Mouse (Mus musculus): ENCODE data around the gene Atp1a3. TPM values are rescaled to one million over a fixed set of nuclear protein-coding genes. Genes with fewer than 3 reads are reported as not detected.

Atp1a3 gene
- polyA plus RNA-seq, 1 experiment, result 5.6 TPM

DNA sequence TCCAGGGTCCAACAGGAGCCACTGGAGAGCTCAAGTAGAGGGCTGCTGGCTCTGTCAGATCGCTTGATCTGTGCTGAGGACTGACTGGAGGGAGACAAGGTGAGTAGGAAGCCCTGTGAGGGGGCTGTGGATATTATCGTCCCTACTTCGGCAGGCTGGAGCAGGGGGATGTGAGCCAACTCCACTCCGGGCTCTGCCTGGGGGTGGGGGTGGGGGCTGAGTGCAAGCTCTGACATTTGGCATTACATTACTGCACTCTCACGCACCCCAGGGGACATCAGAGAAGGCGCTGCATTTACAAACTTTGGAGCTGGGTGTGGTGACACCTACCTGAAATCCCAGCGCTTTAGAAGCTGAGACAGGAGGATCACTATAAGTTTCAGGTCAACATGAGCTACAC is 5.8 kb upstream of the Atp1a3 start:
- no peak overlapping the region for H3K4me3 ChIP-seq (ENCODE audit: control insufficient read depth, insufficient read depth, low read length)
- no peak for DNase-seq
- H3K4me1 ChIP-seq (replicated peaks; ENCODE audit: control insufficient read depth, insufficient read depth, low read length), result peaks cover 8% of the 10 kb centered on the region
- TF ChIP-seq CTCF (IDR thresholded peaks at IDR 0.05; ENCODE audit: borderline replicate concordance, control insufficient read depth, extremely low read depth, insufficient read depth, low read length, poor library complexity) (no peak), POLR2A (IDR thresholded peaks at IDR 0.05; ENCODE audit: control insufficient read depth, extremely low read depth, insufficient read depth, low read length, poor library complexity) (no peak)
- peaks cover 3% of the 10 kb centered on the region; the same call in 1 of the 2 replicates for H3K27me3 ChIP-seq (ENCODE audit: control insufficient read depth, insufficient read depth, low read length)
- 94% methylated on average over 7 of the region's 7 CpGs for WGBS
- no peak overlapping the region for H3K27ac ChIP-seq (ENCODE audit: control insufficient read depth, insufficient read depth, low read length)
- H3K36me3 ChIP-seq (ENCODE audit: control insufficient read depth, insufficient read depth, low read length), result no peaks in the 10 kb centered on the region

DNA sequence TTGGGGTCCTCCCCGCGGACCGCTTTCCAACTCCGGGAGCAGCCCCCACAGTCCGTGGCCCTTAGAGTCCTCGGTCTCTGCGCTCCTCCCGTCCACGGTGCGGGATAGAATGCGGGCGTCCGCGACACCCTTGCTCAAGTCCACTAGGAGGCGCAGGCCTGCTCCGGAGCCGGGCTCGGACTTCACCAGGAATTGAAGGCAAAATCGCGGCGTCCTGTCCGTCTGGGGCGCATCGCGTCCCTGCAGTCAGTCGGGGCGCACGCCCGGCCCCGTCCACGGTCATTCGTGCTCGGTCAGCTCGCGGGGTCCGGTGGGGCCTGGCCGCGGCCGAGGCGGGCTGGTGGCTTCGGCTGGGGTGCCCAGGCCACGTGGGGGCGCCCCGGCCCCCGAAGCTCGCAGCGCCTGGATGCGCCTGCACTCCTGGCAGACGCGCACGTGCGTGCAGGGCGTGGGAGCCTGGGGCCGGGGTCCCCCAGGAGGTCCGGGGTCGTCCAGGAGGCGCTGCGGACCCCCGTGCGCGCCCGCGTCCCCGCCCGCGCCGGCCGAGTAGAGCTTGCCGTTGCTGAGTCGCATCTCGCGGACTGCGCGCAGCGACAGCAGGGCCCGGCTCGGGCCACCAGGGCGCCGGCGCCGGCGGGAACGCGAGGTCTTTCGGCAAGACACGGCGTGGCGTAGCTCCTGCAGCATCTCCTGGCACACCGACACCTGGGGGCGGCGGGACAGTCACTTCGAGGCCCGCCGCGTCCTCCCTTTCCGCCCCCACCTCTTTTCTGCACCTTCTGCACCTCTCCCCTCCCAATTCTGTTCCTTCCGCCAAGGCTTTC is 4.5 kb upstream of the Atp1a3 start:
- Histone ChIP-seq H3K4me3 (ENCODE audit: control insufficient read depth, insufficient read depth, low read length) (peak overlapping the region; percentile 20), H3K27me3 (ENCODE audit: control insufficient read depth, insufficient read depth, low read length) (peaks cover 11% of the 10 kb centered on the region; the same call in 1 of the 2 replicates), H3K4me1 (replicated peaks; ENCODE audit: control insufficient read depth, insufficient read depth, low read length) (peaks cover 16% of the 10 kb centered on the region), H3K36me3 (ENCODE audit: control insufficient read depth, insufficient read depth, low read length) (no peaks in the 10 kb centered on the region), H3K27ac (ENCODE audit: control insufficient read depth, insufficient read depth, low read length) (no peak overlapping the region)
- peak; percentile 19 for DNase-seq
- WGBS, result 5% methylated on average over 96 of the region's 97 CpGs
- TF ChIP-seq CTCF (IDR thresholded peaks at IDR 0.05; ENCODE audit: borderline replicate concordance, control insufficient read depth, extremely low read depth, insufficient read depth, low read length, poor library complexity) (peak; percentile 77; the same call in 1 of the 2 replicates), POLR2A (IDR thresholded peaks at IDR 0.05; ENCODE audit: control insufficient read depth, extremely low read depth, insufficient read depth, low read length, poor library complexity) (no peak)

DNA sequence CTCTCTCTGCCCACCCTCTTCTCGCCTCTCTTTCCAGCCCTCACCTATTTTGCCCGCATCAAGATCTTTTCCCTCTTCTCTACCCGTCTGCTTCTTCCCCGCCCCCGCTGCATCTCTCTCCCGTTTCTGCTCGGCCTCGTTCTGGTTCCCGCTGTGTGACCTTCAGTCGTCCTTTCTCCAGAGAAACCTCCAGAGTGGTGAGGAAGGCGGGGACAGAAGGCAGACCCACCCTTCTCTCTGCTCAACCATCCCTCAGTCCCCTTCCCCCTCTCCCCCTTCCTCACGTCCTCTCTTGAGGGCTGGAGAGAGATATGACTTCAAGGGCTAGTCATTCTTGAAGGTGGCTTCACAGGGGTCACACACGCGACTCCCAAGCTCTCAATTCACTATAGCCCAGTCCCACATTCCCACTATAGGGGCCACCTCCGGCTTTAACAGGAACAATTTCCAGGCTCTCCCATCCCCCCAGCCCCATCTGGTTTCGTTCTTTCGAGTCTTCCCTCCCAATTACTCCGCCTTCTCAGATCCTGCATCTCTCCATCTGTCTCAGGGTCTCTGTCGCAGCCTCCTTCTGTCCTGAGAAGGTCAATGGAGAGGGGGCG is 3.4 kb upstream of the Atp1a3 start:
- TF ChIP-seq CTCF (IDR thresholded peaks at IDR 0.05; ENCODE audit: borderline replicate concordance, control insufficient read depth, extremely low read depth, insufficient read depth, low read length, poor library complexity) (no peak), POLR2A (IDR thresholded peaks at IDR 0.05; ENCODE audit: control insufficient read depth, extremely low read depth, insufficient read depth, low read length, poor library complexity) (no peak)
- Histone ChIP-seq H3K27me3 (ENCODE audit: control insufficient read depth, insufficient read depth, low read length) (peaks cover 11% of the 10 kb centered on the region; the same call in 1 of the 2 replicates), H3K36me3 (ENCODE audit: control insufficient read depth, insufficient read depth, low read length) (no peaks in the 10 kb centered on the region), H3K27ac (ENCODE audit: control insufficient read depth, insufficient read depth, low read length) (no peak overlapping the region), H3K4me3 (ENCODE audit: control insufficient read depth, insufficient read depth, low read length) (no peak overlapping the region), H3K4me1 (replicated peaks; ENCODE audit: control insufficient read depth, insufficient read depth, low read length) (peaks cover 18% of the 10 kb centered on the region)
- 30% methylated on average over 20 of the region's 20 CpGs for WGBS
- no peak for DNase-seq

DNA sequence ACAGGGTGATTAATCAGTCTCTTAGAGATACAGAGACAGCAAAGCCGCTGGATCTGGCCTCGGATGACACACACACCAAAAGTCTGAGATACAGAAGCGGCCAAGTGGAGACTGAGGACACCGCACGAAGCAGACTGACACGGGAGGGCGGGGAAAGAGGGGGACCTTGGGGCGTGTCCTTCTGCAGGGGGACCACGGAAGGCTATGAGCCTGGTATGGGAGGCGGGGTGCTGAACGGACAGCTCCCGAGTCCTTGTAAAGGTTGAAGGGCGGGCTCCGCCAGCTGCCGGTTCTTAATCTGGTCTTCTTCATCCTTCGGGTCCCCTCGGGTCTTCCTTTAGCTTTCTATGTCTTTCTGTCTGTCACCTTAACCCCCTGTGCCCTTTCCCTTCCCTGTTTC is 2.9 kb upstream of the Atp1a3 start:
- Histone ChIP-seq H3K27ac (ENCODE audit: control insufficient read depth, insufficient read depth, low read length) (no peak overlapping the region), H3K36me3 (ENCODE audit: control insufficient read depth, insufficient read depth, low read length) (no peaks in the 10 kb centered on the region), H3K4me3 (ENCODE audit: control insufficient read depth, insufficient read depth, low read length) (no peak overlapping the region), H3K27me3 (ENCODE audit: control insufficient read depth, insufficient read depth, low read length) (peaks cover 11% of the 10 kb centered on the region; the same call in 1 of the 2 replicates), H3K4me1 (replicated peaks; ENCODE audit: control insufficient read depth, insufficient read depth, low read length) (peaks cover 18% of the 10 kb centered on the region)
- TF ChIP-seq POLR2A (IDR thresholded peaks at IDR 0.05; ENCODE audit: control insufficient read depth, extremely low read depth, insufficient read depth, low read length, poor library complexity), result no peak
- no peak for TF ChIP-seq CTCF (IDR thresholded peaks at IDR 0.05; ENCODE audit: borderline replicate concordance, control insufficient read depth, extremely low read depth, insufficient read depth, low read length, poor library complexity)
- 3% methylated on average over 17 of the region's 17 CpGs for WGBS
- DNase-seq, result peak; percentile 72

DNA sequence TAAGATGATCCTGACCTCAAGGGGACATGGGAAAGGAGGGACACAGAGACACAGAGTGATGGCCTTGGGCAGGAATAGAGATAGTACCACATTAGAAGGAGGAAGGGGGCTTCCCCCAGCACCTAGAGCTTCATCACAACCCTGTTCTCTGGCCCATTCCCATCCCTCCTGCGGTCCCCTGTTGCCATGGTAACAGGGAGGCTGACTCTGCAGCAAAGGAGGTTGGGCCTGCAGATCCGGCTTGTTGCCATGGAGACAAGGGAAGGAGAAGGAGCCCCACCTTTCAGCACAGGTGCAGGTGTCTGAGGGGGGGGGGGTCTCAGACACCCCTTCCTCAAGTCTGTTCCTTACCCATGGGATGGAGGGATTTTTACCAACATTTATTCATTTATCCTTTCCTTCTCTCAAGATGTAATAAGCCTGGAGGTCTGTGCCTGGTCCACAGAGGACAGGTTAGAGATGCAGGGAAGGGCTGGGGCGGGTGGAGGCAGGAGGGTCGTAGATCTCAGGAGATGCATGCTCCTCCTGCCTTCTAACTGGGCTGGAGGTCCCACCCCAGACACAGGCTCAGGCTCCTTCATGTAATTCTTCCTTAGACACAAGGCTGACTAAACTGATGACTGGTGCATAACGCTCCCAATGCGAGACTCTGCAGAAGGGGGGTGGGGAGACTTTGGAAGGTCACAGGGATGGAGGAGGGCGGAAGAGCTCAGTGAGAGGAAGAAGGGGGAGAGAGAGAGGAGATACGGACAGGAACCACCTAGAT is 2.0 kb upstream of the Atp1a3 start:
- WGBS, result 54% methylated on average over 8 of the region's 8 CpGs
- H3K4me1 ChIP-seq (replicated peaks; ENCODE audit: control insufficient read depth, insufficient read depth, low read length), result peaks cover 18% of the 10 kb centered on the region
- no peak for DNase-seq
- no peak overlapping the region for H3K4me3 ChIP-seq (ENCODE audit: control insufficient read depth, insufficient read depth, low read length)
- no peak overlapping the region for H3K27ac ChIP-seq (ENCODE audit: control insufficient read depth, insufficient read depth, low read length)
- H3K27me3 ChIP-seq (ENCODE audit: control insufficient read depth, insufficient read depth, low read length), result peaks cover 11% of the 10 kb centered on the region; the same call in 1 of the 2 replicates
- no peaks in the 10 kb centered on the region for H3K36me3 ChIP-seq (ENCODE audit: control insufficient read depth, insufficient read depth, low read length)
- TF ChIP-seq CTCF (IDR thresholded peaks at IDR 0.05; ENCODE audit: borderline replicate concordance, control insufficient read depth, extremely low read depth, insufficient read depth, low read length, poor library complexity), result no peak
- no peak for TF ChIP-seq POLR2A (IDR thresholded peaks at IDR 0.05; ENCODE audit: control insufficient read depth, extremely low read depth, insufficient read depth, low read length, poor library complexity)
